Mouse (Mus musculus): ENCODE data around the gene Ccdc117.

GRCm38 (mm10) chr11:5522798-5523415 lies 19.1 kb downstream of the Ccdc117 start:
- TF ChIP-seq POLR2A (IDR thresholded peaks at IDR 0.05; ENCODE audit: extremely low read depth, insufficient read depth, low read length), result no peak
- no peak for TF ChIP-seq CTCF (IDR thresholded peaks at IDR 0.05; ENCODE audit: extremely low read depth, insufficient read depth, low read length)

Data from cortical plate, adult 2 months (tissue).